Mouse (Mus musculus) ovary, postnatal 10 days (tissue): Measurements from ENCODE around the gene Olfr259.

ENCODE experiments used
- DNase-seq: peaks from one replicate; pipeline ENCODE4 v3.0.0; 2022; ENCODE audit warnings: low spot score

Olfr259 gene

GRCm38 (mm10) chr2:87114467-87114866, at the start of gene Olfr259:
Gene Olfr259, minus strand, starts transcription at chr2:87114567.
- DNase-seq = no peak

- no peak for DNase-seq
Measured at GRCm38 (mm10) chr2:87152524-87152923, 38.2 kb upstream of the Olfr259 start, which contains the start of gene Olfr1111. Gene Olfr1111, minus strand, starts transcription at chr2:87152624.

- no peak for DNase-seq
Measured at GRCm38 (mm10) chr2:87140200-87140599, 25.8 kb upstream of the Olfr259 start, which contains the start of gene Olfr1110. Gene Olfr1110, minus strand, starts transcription at chr2:87140300.

- no peak for DNase-seq
Measured at GRCm38 (mm10) chr2:87095908-87096307, 18.5 kb downstream of the Olfr259 start, which contains the start of gene Olfr1109. Gene Olfr1109, minus strand, starts transcription at chr2:87096008.

- no peak for DNase-seq
Measured at GRCm38 (mm10) chr2:87075717-87076116, 38.6 kb downstream of the Olfr259 start, which contains the start of gene Olfr1107. Gene Olfr1107, minus strand, starts transcription at chr2:87075817.
